Mouse (Mus musculus) megakaryocyte, embryonic 14.5 days (primary cell): ENCODE data around the gene Maml2.

Source experiments
- FLI1 ChIP-seq: IDR thresholded peaks from 2 replicates; pipeline ENCODE4 v1.6.1; 2012; ENCODE audit warnings: low read length, inconsistent platforms, mixed read lengths
- GATA1 ChIP-seq: IDR thresholded peaks from 3 replicates; pipeline ENCODE4 v1.6.1; 2012; ENCODE audit warnings: mixed read lengths, low read length, inconsistent platforms, borderline replicate concordance

GRCm38 (mm10) chr9:13540227-13540626 is 242.5 kb downstream of the Maml2 start:
- TF ChIP-seq GATA1: no peak
- no peak for TF ChIP-seq FLI1
